Mouse (Mus musculus) stomach, postnatal 0 days (tissue): ENCODE measurements around the gene Tnn.
A peak's percentile ranks its signal among the peaks of the same experiment; 100 is the strongest.

Source experiments
- CTCF ChIP-seq: IDR thresholded peaks from 2 replicates; pipeline ENCODE4 v1.5.1; 2016; ENCODE audit warnings: antibody characterized with exemption, low read depth, mild to moderate bottlenecking, moderate library complexity
- EP300 ChIP-seq: optimal IDR thresholded peaks from 2 replicates; pipeline ENCODE3; 2016; ENCODE audit warnings: antibody characterized with exemption

DNA sequence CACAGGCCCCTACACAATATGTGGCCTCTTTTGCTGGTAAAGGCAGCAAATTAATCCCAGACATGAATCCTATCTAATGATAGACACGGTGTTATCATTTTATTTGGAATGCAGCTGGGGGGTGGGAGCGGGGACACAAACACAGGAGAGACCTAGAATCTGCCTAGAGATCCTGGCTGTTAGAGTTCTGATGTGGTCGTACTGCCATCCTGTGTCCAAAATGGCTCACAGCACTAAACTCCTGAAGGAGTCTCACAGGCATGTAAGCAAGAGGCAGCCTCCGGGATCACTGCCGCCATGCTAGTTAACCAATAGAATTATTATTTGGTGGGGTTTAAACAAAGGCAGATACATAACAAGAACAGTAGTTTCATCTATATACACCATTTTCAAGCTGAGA lies 31.1 kb upstream of the Tnn start:
- TF ChIP-seq EP300 (no peak), CTCF (peak; percentile 92)
